Mouse (Mus musculus): ENCODE data around the gene Schip1. TPM values are rescaled to one million over a fixed set of nuclear protein-coding genes. Genes with fewer than 3 reads are reported as not detected.
A peak's percentile ranks its signal among the peaks of the same experiment; 100 is the strongest.

Schip1 gene
- polyA plus RNA-seq, 2 experiments, result 12.1 to 18.9 TPM

DNA sequence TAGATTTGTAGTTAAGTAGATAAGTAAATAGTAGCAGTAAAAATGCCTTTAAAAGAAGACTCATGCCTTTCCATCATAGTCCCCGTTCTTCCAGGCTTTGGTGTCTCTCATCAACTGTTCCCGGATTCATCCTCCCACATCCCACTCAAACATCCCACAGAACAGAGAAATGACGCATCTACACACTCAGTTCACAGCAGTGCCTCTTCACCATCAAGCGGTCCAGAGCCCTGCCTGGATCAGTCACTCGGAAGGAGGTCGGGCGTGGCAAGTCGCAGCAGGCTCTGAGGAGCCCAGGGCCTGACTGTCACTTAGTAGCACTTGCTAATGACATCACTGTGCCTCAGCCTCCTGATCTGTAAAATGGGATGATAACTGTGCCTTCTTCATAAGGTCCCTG, 542.1 kb downstream of the Schip1 start:
- H3K36me3 ChIP-seq (ENCODE audit: control insufficient read depth, insufficient read depth, low read length), result no peaks in the 10 kb centered on the region
- H3K9me3 ChIP-seq (ENCODE audit: control insufficient read depth, low read length), result no peaks in the 10 kb centered on the region
- 97% methylated on average over 8 of the region's 8 CpGs for WGBS
- no peak overlapping the region for H3K27ac ChIP-seq (replicated peaks; ENCODE audit: low read depth, low read length)
- no peak overlapping the region for H3K4me3 ChIP-seq (replicated peaks; ENCODE audit: low read length)
- no peak overlapping the region for H3K4me2 ChIP-seq (replicated peaks; ENCODE audit: low read depth, low read length, severe bottlenecking)
- TF ChIP-seq POLR2A (IDR thresholded peaks at IDR 0.05; ENCODE audit: borderline replicate concordance, extremely low read depth, insufficient read depth, insufficient read length), result no peak
- no peaks in the 10 kb centered on the region for H3K27me3 ChIP-seq (ENCODE audit: control insufficient read depth, insufficient read depth, low read length)
- 0 out of 2 replicates have a peak, but pooled peaks cover 2% of the 10 kb centered on the region for H3K4me1 ChIP-seq (ENCODE audit: control insufficient read depth, insufficient read depth, low read length)
- H3K9ac ChIP-seq (ENCODE audit: low read depth, low read length, severe bottlenecking), result no peak overlapping the region
- ATAC-seq (ENCODE audit: low FRiP score, low read depth) (no peak), DNase-seq (ENCODE audit: low spot score) (no peak)

DNA sequence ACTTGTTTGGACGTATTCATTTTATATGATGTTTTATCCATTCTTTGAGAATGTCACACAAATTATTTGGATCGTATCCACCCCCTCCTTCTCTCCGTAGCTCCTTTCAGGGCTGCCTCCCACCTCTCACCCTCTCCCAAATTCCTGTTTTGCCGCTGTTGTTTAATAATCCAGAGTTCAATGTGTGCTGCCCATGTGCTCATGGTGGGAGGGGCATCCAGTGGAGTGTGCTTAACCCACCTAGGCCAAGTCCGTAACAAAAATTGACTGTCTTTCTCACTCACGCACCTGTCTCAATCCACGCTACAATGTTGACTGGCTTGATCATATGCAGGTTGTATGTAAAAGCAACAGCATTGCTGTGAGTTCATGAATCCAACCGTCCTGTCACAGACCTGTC, 542.7 kb downstream of the Schip1 start:
- H3K9ac ChIP-seq (ENCODE audit: low read depth, low read length, severe bottlenecking), result no peak overlapping the region
- DNase-seq (ENCODE audit: low spot score), result no peak
- no peaks in the 10 kb centered on the region for H3K36me3 ChIP-seq (ENCODE audit: control insufficient read depth, insufficient read depth, low read length)
- H3K27me3 ChIP-seq (ENCODE audit: control insufficient read depth, insufficient read depth, low read length), result no peaks in the 10 kb centered on the region
- ATAC-seq (ENCODE audit: low FRiP score, low read depth), result no peak
- 0 out of 2 replicates have a peak, but pooled peaks cover 2% of the 10 kb centered on the region for H3K4me1 ChIP-seq (ENCODE audit: control insufficient read depth, insufficient read depth, low read length)
- H3K4me2 ChIP-seq (replicated peaks; ENCODE audit: low read depth, low read length, severe bottlenecking), result no peak overlapping the region
- no peak overlapping the region for H3K27ac ChIP-seq (replicated peaks; ENCODE audit: low read depth, low read length)
- TF ChIP-seq POLR2A (IDR thresholded peaks at IDR 0.05; ENCODE audit: borderline replicate concordance, extremely low read depth, insufficient read depth, insufficient read length), result no peak
- no peaks in the 10 kb centered on the region for H3K9me3 ChIP-seq (ENCODE audit: control insufficient read depth, low read length)
- WGBS, result 87% methylated on average over 8 of the region's 8 CpGs
- no peak overlapping the region for H3K4me3 ChIP-seq (replicated peaks; ENCODE audit: low read length)

DNA sequence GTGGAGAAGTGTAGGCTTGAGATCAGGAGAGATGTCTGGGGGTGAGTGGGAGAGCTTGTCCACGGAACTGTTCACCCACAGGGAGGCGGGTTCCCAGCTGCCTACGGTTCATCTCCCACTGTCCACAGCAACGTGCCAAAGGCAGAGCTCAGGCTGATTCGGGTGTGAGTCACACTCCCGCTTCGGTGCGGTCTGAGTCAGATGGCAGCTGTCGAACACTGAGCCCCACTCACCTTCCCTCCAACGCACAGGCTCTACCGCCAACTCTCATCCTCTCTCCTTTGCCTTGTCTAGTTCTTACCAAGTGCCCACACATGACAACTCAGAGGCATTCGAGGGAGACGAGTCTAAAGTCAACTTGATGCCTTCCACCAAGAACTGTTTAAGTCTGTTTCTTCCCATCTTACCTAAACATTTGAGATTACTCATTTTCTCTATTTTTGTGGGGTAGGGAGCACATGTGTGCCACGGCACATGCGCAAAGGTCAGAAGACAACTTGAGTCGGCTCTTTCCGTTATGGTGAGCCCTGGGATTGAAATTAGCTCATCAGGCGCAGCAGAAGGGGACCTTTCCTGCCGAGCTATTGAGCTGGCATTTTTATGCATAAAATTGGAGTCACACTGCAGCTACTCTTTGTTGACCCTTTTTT, 544.4 kb downstream of the Schip1 start:
- Histone ChIP-seq H3K27me3 (ENCODE audit: control insufficient read depth, insufficient read depth, low read length) (no peaks in the 10 kb centered on the region), H3K4me1 (ENCODE audit: control insufficient read depth, insufficient read depth, low read length) (0 out of 2 replicates have a peak, but pooled peaks cover 2% of the 10 kb centered on the region), H3K27ac (replicated peaks; ENCODE audit: low read depth, low read length) (no peak overlapping the region), H3K4me3 (replicated peaks; ENCODE audit: low read length) (no peak overlapping the region), H3K9me3 (ENCODE audit: control insufficient read depth, low read length) (no peaks in the 10 kb centered on the region), H3K36me3 (ENCODE audit: control insufficient read depth, insufficient read depth, low read length) (no peaks in the 10 kb centered on the region), H3K9ac (ENCODE audit: low read depth, low read length, severe bottlenecking) (no peak overlapping the region), H3K4me2 (replicated peaks; ENCODE audit: low read depth, low read length, severe bottlenecking) (no peak overlapping the region)
- DNase-seq (ENCODE audit: low spot score) (no peak), ATAC-seq (ENCODE audit: low FRiP score, low read depth) (no peak)
- WGBS, result 77% methylated on average over 19 of the region's 19 CpGs
- no peak for TF ChIP-seq POLR2A (IDR thresholded peaks at IDR 0.05; ENCODE audit: borderline replicate concordance, extremely low read depth, insufficient read depth, insufficient read length)

DNA sequence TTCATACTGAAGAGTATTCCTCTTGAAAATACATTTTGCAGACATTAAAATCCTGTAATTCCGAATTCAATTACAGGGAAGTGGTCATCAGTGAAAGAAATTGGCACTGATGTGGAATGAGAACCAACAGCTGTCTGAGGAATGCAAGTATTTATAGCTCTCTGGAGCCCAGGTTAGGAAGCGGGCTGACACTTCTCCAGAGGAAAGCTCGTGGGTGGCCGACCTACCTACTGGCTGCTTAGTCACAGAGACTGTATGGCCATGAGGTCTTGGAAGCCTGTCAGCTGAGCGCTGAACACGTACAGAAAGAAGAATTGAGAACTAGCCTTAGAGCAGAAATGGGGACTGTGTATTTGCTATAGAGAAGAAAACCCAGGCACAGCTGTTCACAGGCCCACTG, 545.4 kb downstream of the Schip1 start:
- no peak overlapping the region for H3K4me3 ChIP-seq (replicated peaks; ENCODE audit: low read length)

DNA sequence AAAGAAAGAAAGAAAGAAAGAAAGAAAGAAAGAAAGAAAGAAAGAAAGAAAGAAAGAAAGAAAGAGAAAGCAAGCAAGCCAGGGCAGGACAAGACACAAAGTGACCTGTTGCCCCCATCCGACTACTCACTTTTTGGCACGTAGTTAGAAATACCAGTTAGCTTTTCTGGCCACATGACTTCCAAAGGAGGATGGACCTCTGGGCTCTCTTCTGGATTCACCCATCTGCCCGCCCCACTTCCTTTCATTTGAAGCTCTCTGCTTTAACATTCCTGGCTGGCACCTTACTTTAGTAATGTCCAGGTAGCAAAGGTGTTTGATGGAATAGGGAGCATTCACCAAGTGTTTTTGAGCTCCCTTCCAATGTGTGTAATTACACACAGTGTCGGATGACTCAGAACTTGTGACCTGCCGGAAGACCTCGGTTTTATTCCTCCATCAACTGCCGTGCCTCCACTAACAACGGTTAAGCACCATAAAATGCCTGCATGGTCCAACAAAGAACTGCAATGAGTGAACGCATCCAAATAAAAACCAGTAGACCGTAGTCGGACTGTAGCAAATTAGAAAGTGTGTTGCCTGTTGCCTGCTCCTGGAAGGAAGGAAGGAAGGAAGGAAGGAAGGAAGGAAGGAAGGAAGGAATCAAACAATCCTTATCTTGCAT, 546.1 kb downstream of the Schip1 start:
- Histone ChIP-seq H3K27ac (replicated peaks; ENCODE audit: low read depth, low read length) (no peak overlapping the region), H3K4me3 (replicated peaks; ENCODE audit: low read length) (no peak overlapping the region), H3K27me3 (ENCODE audit: control insufficient read depth, insufficient read depth, low read length) (no peaks in the 10 kb centered on the region), H3K4me2 (replicated peaks; ENCODE audit: low read depth, low read length, severe bottlenecking) (no peak overlapping the region), H3K36me3 (ENCODE audit: control insufficient read depth, insufficient read depth, low read length) (no peaks in the 10 kb centered on the region), H3K9me3 (ENCODE audit: control insufficient read depth, low read length) (no peaks in the 10 kb centered on the region), H3K9ac (ENCODE audit: low read depth, low read length, severe bottlenecking) (no peak overlapping the region), H3K4me1 (ENCODE audit: control insufficient read depth, insufficient read depth, low read length) (0 out of 2 replicates have a peak, but pooled peaks cover 2% of the 10 kb centered on the region)
- TF ChIP-seq POLR2A (IDR thresholded peaks at IDR 0.05; ENCODE audit: borderline replicate concordance, extremely low read depth, insufficient read depth, insufficient read length), result no peak
- DNase-seq (ENCODE audit: low spot score), result no peak
- ATAC-seq (ENCODE audit: low FRiP score, low read depth), result no peak
- WGBS, result 59% methylated on average over 11 of the region's 11 CpGs

More for the DNA sequence above, 545.4 kb downstream of the Schip1 start:
- no peak overlapping the region for H3K4me2 ChIP-seq (replicated peaks; ENCODE audit: low read depth, low read length, severe bottlenecking)
- H3K9me3 ChIP-seq (ENCODE audit: control insufficient read depth, low read length), result no peaks in the 10 kb centered on the region
- no peak overlapping the region for H3K27ac ChIP-seq (replicated peaks; ENCODE audit: low read depth, low read length)
- ATAC-seq (ENCODE audit: low FRiP score, low read depth) (peak; percentile 23; the same call in 1 of the 2 replicates), DNase-seq (ENCODE audit: low spot score) (peak; percentile 46)
- WGBS, result 42% methylated on average over 6 of the region's 6 CpGs
- no peaks in the 10 kb centered on the region for H3K27me3 ChIP-seq (ENCODE audit: control insufficient read depth, insufficient read depth, low read length)
- H3K4me1 ChIP-seq (ENCODE audit: control insufficient read depth, insufficient read depth, low read length), result 0 out of 2 replicates have a peak, but pooled peaks cover 2% of the 10 kb centered on the region
- no peak for TF ChIP-seq POLR2A (IDR thresholded peaks at IDR 0.05; ENCODE audit: borderline replicate concordance, extremely low read depth, insufficient read depth, insufficient read length)
- H3K9ac ChIP-seq (ENCODE audit: low read depth, low read length, severe bottlenecking), result no peak overlapping the region
- no peaks in the 10 kb centered on the region for H3K36me3 ChIP-seq (ENCODE audit: control insufficient read depth, insufficient read depth, low read length)
